ENCODE assay signal across 17 mouse cellular contexts in genomic region chr3:80396240-80396639, GRCm38 (mm10).
A peak's percentile ranks its signal among the peaks of the same experiment; 100 is the strongest.
DNase-seq lines count a peak whose midpoint lies in the region; ATAC-seq and TF ChIP-seq lines count a peak whose summit lies in the region.
"Had no signal": no experiment of that assay in that cellular context is flagged by ENCODE, and none has a peak within 500 bp of the region (broad histone marks: within the 10 kb centered on the region; RNA-seq: fewer than 3 reads in every experiment).

No protein-coding gene starts in this region.

- no peak for ATAC-seq in hindbrain, postnatal 0 days
- ATAC-seq in forebrain, embryonic 12.5 days (ENCODE audit: low FRiP score) = peak; percentile 74; the same call in 1 of the 2 replicates
- peak; percentile 86 for ATAC-seq in forebrain, embryonic 16.5 days

- H3K36me3 ChIP-seq in hindbrain, postnatal 0 days (ENCODE audit: insufficient read depth, low read length) = no peaks in the 10 kb centered on the region
- no peaks in the 10 kb centered on the region for H3K36me3 ChIP-seq in hindbrain, embryonic 10.5 days
- H3K36me3 ChIP-seq in forebrain, embryonic 12.5 days (replicated peaks) = no peaks in the 10 kb centered on the region
- no peaks in the 10 kb centered on the region for H3K36me3 ChIP-seq in forebrain, embryonic 16.5 days (ENCODE audit: control insufficient read depth, insufficient read depth)
- no peaks in the 10 kb centered on the region for H3K36me3 ChIP-seq in embryonic facial prominence, embryonic 10.5 days (replicated peaks)
- H3K36me3 ChIP-seq: heart, embryonic 13.5 days; lung, embryonic 15.5 days had no signal

- H3K27me3 ChIP-seq in hindbrain, postnatal 0 days (ENCODE audit: insufficient read depth, low read length) = no peaks in the 10 kb centered on the region
- no peaks in the 10 kb centered on the region for H3K27me3 ChIP-seq in hindbrain, embryonic 10.5 days (ENCODE audit: insufficient read depth, poor library complexity, severe bottlenecking)
- no peaks in the 10 kb centered on the region for H3K27me3 ChIP-seq in forebrain, embryonic 12.5 days
- H3K27me3 ChIP-seq in forebrain, embryonic 16.5 days (replicated peaks; ENCODE audit: control insufficient read depth, insufficient read depth, low read length) = no peaks in the 10 kb centered on the region
- H3K27me3 ChIP-seq in embryonic facial prominence, embryonic 10.5 days (replicated peaks; ENCODE audit: low read depth, poor library complexity, severe bottlenecking) = no peaks in the 10 kb centered on the region
- H3K27me3 ChIP-seq: heart, embryonic 13.5 days; lung, embryonic 15.5 days had no signal

- no peak overlapping the region for H3K4me3 ChIP-seq in hindbrain, postnatal 0 days (ENCODE audit: low read length)
- no peak overlapping the region for H3K4me3 ChIP-seq in hindbrain, embryonic 10.5 days
- H3K4me3 ChIP-seq in forebrain, embryonic 12.5 days (replicated peaks) = no peak overlapping the region
- no peak overlapping the region for H3K4me3 ChIP-seq in forebrain, embryonic 16.5 days (replicated peaks; ENCODE audit: low read length)
- H3K4me3 ChIP-seq in embryonic facial prominence, embryonic 10.5 days = no peak overlapping the region
- H3K4me3 ChIP-seq: heart, embryonic 13.5 days; lung, embryonic 15.5 days had no signal

- no peak for TF ChIP-seq CTCF in hindbrain, postnatal 0 days (IDR thresholded peaks at IDR 0.05; ENCODE audit: low read depth)

- no peak overlapping the region for H3K4me2 ChIP-seq in hindbrain, postnatal 0 days (ENCODE audit: low read depth, low read length)
- H3K4me2 ChIP-seq in forebrain, embryonic 12.5 days = no peak overlapping the region
- H3K4me2 ChIP-seq in forebrain, embryonic 16.5 days (ENCODE audit: low read length) = no peak overlapping the region
- H3K4me2 ChIP-seq: heart, embryonic 13.5 days; lung, embryonic 15.5 days had no signal

- no peak overlapping the region for H3K27ac ChIP-seq in hindbrain, postnatal 0 days
- no peak overlapping the region for H3K27ac ChIP-seq in hindbrain, embryonic 10.5 days
- no peak overlapping the region for H3K27ac ChIP-seq in forebrain, embryonic 12.5 days
- no peak overlapping the region for H3K27ac ChIP-seq in forebrain, embryonic 16.5 days (ENCODE audit: low read length)
- no peak overlapping the region for H3K27ac ChIP-seq in embryonic facial prominence, embryonic 10.5 days (replicated peaks)
- H3K27ac ChIP-seq: heart, embryonic 13.5 days; liver, embryonic 14.5 days; lung, embryonic 15.5 days had no signal

- H3K4me1 ChIP-seq in hindbrain, postnatal 0 days (ENCODE audit: insufficient read depth, low read length) = no peaks in the 10 kb centered on the region
- no peaks in the 10 kb centered on the region for H3K4me1 ChIP-seq in hindbrain, embryonic 10.5 days (replicated peaks)
- H3K4me1 ChIP-seq in forebrain, embryonic 12.5 days = no peaks in the 10 kb centered on the region
- peaks cover 4% of the 10 kb centered on the region for H3K4me1 ChIP-seq in forebrain, embryonic 16.5 days (replicated peaks; ENCODE audit: control insufficient read depth, insufficient read depth, low read length)
- no peaks in the 10 kb centered on the region for H3K4me1 ChIP-seq in embryonic facial prominence, embryonic 10.5 days
- H3K4me1 ChIP-seq: heart, embryonic 13.5 days; lung, embryonic 15.5 days had no signal

- WGBS in hindbrain, postnatal 0 days = 43% methylated on average over 4 of the region's 4 CpGs
- WGBS in hindbrain, embryonic 10.5 days = 72% methylated on average over 4 of the region's 4 CpGs
- WGBS in forebrain, embryonic 12.5 days = 37% methylated on average over 4 of the region's 4 CpGs
- WGBS in forebrain, embryonic 16.5 days = 17% methylated on average over 4 of the region's 4 CpGs
- 66% methylated on average over 4 of the region's 4 CpGs for WGBS in embryonic facial prominence, embryonic 10.5 days

- no peaks in the 10 kb centered on the region for H3K9me3 ChIP-seq in hindbrain, postnatal 0 days (ENCODE audit: low read length)
- H3K9me3 ChIP-seq in hindbrain, embryonic 10.5 days = no peaks in the 10 kb centered on the region
- no peaks in the 10 kb centered on the region for H3K9me3 ChIP-seq in forebrain, embryonic 12.5 days
- peaks cover 3% of the 10 kb centered on the region; the same call in 1 of the 2 replicates for H3K9me3 ChIP-seq in forebrain, embryonic 16.5 days (ENCODE audit: control insufficient read depth, low read length)
- H3K9me3 ChIP-seq in embryonic facial prominence, embryonic 10.5 days = no peaks in the 10 kb centered on the region
- H3K9me3 ChIP-seq: heart, embryonic 13.5 days; lung, embryonic 15.5 days had no signal

- DNase-seq in hindbrain, postnatal 0 days (ENCODE audit: low spot score) = peak; percentile 40
- no peak for DNase-seq in hindbrain, embryonic 10.5 days (ENCODE audit: low spot score)
- peak; percentile 37 for DNase-seq in retina, postnatal 1 day
- DNase-seq in embryonic facial prominence, embryonic 10.5 days (ENCODE audit: low spot score) = no peak
- no peak for DNase-seq in thymus, adult 18-20 months
- DNase-seq: adrenal gland, adult 8-10 months; cerebellum, adult 2 months; gastrocnemius, postnatal 10 days; heart, adult 18-20 months; kidney, adult 8-10 months; kidney, postnatal 14 days; lung, postnatal 4 days had no signal

- H3K9ac ChIP-seq in hindbrain, postnatal 0 days (replicated peaks; ENCODE audit: low read length) = no peak overlapping the region
- H3K9ac ChIP-seq in forebrain, embryonic 12.5 days = no peak overlapping the region
- no peak overlapping the region for H3K9ac ChIP-seq in forebrain, embryonic 16.5 days (replicated peaks; ENCODE audit: low read depth, low read length)
- H3K9ac ChIP-seq: heart, embryonic 13.5 days; liver, embryonic 14.5 days; lung, embryonic 15.5 days had no signal

Comparison
In these comparisons a context has a peak if more than half of its experiments do, and no peak if none do; other contexts are left out.
1. DNase-seq: peak in hindbrain, postnatal 0 days (single experiment) and retina, postnatal 1 day (single experiment); none in hindbrain, embryonic 10.5 days (single experiment), embryonic facial prominence, embryonic 10.5 days (single experiment) and thymus, adult 18-20 months (0 of 2).